Mouse (Mus musculus) erythroblast, embryonic 14.5 days (primary cell): ENCODE results near the gene Rps2.

Experiments used
- GATA1 ChIP-seq: IDR thresholded peaks from 2 replicates; pipeline ENCODE4 v1.6.1; 2012; ENCODE audit warnings: low read length, inconsistent platforms, mixed read lengths
- TAL1 ChIP-seq: IDR thresholded peaks from 3 replicates; pipeline ENCODE4 v1.6.1; 2012; ENCODE audit warnings: low read length, inconsistent platforms, mixed read lengths

DNA sequence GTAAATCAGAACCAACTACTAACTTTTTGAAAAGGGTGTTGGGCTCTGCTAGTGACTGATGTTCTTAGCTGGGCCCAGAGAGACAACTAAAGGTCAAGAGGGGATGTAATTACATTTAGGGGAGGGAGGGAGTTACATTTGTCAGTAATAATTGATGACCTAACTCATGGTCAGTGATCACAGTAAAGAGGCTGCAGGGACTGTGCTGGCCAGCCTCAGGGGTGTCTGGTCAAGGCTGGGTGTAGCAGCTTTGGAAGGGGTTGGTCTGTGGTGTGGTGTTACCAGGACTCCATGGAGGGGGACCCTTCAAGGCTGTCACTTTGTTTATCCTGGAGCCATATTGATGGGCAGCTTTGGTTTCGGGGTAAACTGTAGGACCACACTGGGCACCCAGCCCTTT, 39.5 kb downstream of the Rps2 start:
- TF ChIP-seq TAL1: no peak
- TF ChIP-seq GATA1: no peak
